Mouse (Mus musculus) hindbrain, embryonic 10.5 days (tissue): Measurements from ENCODE around the gene Rnf150. TPM values are rescaled to one million over a fixed set of nuclear protein-coding genes. Genes with fewer than 3 reads are reported as not detected.

Experiments
- DNase-seq: peaks from one replicate; pipeline ENCODE4 v3.0.0-alpha.2; 2017; ENCODE audit warnings: low spot score
- H3K27ac ChIP-seq: fragments of 300-500 bp; sonication (generic); 2 replicates; pipeline ENCODE4 v1.5.1; 2016; ENCODE audit warnings: mild to moderate bottlenecking, moderate library complexity
- H3K27me3 ChIP-seq: fragments of 300-500 bp; sonication (generic); 2 replicates; pipeline ENCODE4 v1.6.1; 2016; ENCODE audit warnings: mild to moderate bottlenecking; ENCODE audit not compliant: poor library complexity, insufficient read depth, severe bottlenecking
- H3K36me3 ChIP-seq: fragments of 300-500 bp; sonication (generic); 2 replicates; pipeline ENCODE4 v1.6.1; 2016; ENCODE audit warnings: mild to moderate bottlenecking, moderate library complexity
- H3K4me1 ChIP-seq: fragments of 300-500 bp; sonication (generic); replicated peaks from 2 replicates; pipeline ENCODE4 v1.6.1; 2016; ENCODE audit warnings: mild to moderate bottlenecking
- H3K4me3 ChIP-seq: fragments of 300-500 bp; sonication (generic); 2 replicates; pipeline ENCODE4 v1.5.1; 2016; ENCODE audit warnings: mild to moderate bottlenecking, moderate library complexity
- H3K9me3 ChIP-seq: fragments of 300-500 bp; sonication (generic); 2 replicates; pipeline ENCODE4 v1.6.1; 2016; ENCODE audit warnings: mild to moderate bottlenecking, moderate library complexity
- WGBS: fragments of 180-500 bp; shearing (Covaris S2); methylation state at CpG from one replicate; pipeline ENCODE4 v1.1.7; 2016; 5-methylcytosine and 5-hydroxymethylcytosine counted together
- polyA plus RNA-seq: library from polyadenylated mRNA; unstranded; fragments of >200 nt; fragmentation: Nextera tagmentation; extraction: Ambion mirVana; gene quantifications from 2 replicates; pipeline ENCODE4 v1.2.1, GENCODE M21; 2016

Rnf150 gene
- polyA plus RNA-seq, 1 experiment from 2014 or later: 1.2 TPM

DNA sequence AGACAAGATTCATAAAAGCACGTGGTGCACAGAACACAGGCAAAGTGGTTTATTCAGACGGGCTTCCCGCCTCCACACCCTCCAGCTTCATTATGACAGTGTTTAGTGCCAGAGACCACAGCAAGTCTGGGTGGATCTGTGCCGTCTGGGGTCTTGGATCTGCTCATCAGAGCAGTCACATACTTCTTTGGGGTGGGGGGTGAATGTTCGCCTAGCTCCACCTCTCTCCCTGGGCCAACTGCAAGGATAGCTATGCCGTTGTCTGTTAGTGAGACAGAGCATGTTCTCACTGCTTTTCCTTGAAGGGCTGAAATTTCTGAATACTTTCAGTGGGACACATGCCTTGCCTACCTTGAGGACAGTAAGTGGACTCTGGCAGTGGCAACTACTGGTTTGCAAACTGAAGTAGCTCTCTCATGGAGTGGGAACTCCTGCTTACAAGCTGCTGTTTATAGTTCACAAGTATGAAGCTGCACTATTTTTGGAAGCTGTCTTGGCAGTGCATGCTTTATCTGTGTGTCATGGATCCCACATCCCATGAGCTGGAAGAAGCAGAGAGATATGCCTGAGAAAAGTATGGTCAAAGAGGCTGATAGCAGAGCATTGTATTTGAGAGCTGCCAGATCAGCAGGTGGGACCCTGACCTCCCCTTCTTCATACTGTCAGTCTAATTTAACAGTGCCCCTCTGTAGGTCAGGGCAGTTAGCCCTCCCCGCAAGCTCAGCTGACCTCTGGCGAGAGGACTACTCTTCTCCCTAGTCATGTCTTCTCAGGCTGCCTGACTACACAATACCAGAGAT, 104.9 kb downstream of the Rnf150 start:
- no peak overlapping the region for H3K27ac ChIP-seq
- no peak overlapping the region for H3K4me3 ChIP-seq
- no peak for DNase-seq
- no peaks in the 10 kb centered on the region for H3K27me3 ChIP-seq
- H3K36me3 ChIP-seq: no peaks in the 10 kb centered on the region
- H3K9me3 ChIP-seq: no peaks in the 10 kb centered on the region
- 70% methylated on average over 8 of the region's 8 CpGs for WGBS
- peaks cover 26% of the 10 kb centered on the region for H3K4me1 ChIP-seq

DNA sequence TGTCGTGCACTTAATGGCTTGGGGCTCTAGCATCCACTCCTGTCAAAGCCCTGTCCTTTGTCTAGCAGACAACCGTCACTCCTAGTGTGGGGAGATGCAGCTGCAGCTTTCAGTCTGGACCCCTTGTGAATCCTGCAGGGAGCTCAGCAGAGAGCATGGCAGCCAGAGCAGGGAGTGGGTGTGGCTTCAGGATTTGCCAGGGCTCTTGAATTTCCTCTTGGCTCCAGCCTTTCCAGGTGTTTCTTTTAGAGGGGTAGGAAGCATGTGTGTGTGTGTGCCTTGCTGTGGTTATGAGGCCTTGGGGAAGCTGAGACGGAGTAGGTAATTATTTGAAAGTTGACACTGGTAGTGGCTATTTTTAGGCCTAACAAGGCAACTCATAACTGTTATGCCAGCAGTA, 106.8 kb downstream of the Rnf150 start:
- DNase-seq: peak; percentile 17
- H3K27ac ChIP-seq: peak overlapping the region; percentile 17
- WGBS: 38% methylated on average over 3 of the region's 3 CpGs
- H3K9me3 ChIP-seq: no peaks in the 10 kb centered on the region
- no peaks in the 10 kb centered on the region for H3K27me3 ChIP-seq
- no peak overlapping the region for H3K4me3 ChIP-seq
- peaks cover 29% of the 10 kb centered on the region for H3K4me1 ChIP-seq
- H3K36me3 ChIP-seq: no peaks in the 10 kb centered on the region

DNA sequence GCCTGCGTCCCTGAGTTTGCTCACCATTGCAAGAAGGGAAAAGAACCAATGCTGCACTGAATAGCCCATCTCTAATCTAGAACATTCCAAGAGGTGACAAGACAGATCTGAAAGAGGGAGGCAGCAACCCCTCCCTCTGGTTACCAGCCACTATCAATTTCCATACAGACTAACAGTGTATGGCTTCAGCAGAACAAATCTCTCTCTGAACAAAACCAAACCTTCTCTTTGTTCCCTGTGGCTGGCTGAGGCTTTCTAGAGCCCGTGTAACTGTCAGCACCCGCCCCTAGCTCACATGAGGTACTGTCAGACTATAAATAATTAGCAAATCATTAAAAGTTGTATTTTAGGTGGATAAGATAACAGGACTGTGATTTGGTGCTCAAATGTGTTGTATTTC, 109.7 kb downstream of the Rnf150 start:
- no peak overlapping the region for H3K27ac ChIP-seq
- 80% methylated on average over 3 of the region's 3 CpGs for WGBS
- no peak for DNase-seq

DNA sequence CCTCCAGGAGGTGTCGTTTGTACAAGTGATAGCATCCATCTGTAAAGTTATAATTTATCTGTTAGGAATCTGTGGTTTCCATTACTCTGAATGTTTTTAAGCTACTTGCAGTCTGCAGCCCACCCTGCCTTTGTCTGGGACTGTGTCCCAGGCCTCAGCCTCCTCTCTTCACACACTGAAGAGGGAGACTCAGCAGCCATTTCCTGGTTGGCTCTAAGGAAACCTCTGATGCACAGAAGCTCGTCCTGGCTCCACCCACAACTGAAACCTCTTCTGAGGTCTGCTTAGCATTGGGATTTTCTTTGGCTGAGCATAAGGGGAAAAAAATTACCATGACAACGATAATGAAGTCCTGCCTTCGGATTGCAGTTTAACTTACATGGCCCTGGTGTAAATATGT, 110.2 kb downstream of the Rnf150 start:
- Histone ChIP-seq H3K4me1 (peaks cover 23% of the 10 kb centered on the region), H3K27ac (0 out of 2 replicates have a peak overlapping the region, but pooled peaks have one; percentile 23), H3K27me3 (no peaks in the 10 kb centered on the region), H3K4me3 (no peak overlapping the region), H3K9me3 (no peaks in the 10 kb centered on the region), H3K36me3 (no peaks in the 10 kb centered on the region)
- DNase-seq: no peak
- 68% methylated on average over 4 of the region's 4 CpGs for WGBS

More for the DNA sequence above, 109.7 kb downstream of the Rnf150 start:
- Histone ChIP-seq H3K4me1 (peaks cover 28% of the 10 kb centered on the region), H3K4me3 (no peak overlapping the region), H3K36me3 (no peaks in the 10 kb centered on the region), H3K9me3 (no peaks in the 10 kb centered on the region), H3K27me3 (no peaks in the 10 kb centered on the region)

DNA sequence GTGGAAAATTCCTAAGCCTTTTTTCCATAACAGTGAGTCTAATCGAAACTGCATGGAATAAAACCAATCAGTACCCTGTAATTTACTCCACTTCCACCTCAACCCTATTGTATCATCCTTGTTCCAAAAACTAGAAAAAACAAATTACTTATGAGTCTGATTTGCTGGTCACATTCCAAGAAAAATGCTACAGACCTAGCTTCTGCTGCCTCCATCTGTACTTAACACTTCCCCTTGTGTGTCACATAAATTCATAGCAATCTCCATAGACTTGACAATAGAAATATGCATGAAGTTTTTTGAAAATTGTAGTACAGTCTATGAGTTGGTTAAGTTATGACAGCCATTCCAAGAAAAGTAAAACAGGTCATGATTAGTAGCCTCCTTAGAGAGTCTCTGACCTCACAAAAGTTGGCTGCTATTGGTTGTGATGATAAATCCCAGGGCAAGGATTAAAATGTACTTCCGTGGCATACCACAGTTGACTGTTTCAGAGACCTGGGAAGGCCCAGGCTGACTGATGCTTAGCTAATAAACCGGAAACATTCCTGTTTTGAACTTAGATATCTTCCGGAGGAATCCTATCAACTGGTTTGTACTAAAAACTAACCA, 118.2 kb downstream of the Rnf150 start:
- DNase-seq: no peak
- Histone ChIP-seq H3K27ac (no peak overlapping the region), H3K27me3 (no peaks in the 10 kb centered on the region), H3K9me3 (no peaks in the 10 kb centered on the region), H3K4me1 (no peaks in the 10 kb centered on the region), H3K4me3 (no peak overlapping the region), H3K36me3 (no peaks in the 10 kb centered on the region)
- 90% methylated on average over 4 of the region's 4 CpGs for WGBS

DNA sequence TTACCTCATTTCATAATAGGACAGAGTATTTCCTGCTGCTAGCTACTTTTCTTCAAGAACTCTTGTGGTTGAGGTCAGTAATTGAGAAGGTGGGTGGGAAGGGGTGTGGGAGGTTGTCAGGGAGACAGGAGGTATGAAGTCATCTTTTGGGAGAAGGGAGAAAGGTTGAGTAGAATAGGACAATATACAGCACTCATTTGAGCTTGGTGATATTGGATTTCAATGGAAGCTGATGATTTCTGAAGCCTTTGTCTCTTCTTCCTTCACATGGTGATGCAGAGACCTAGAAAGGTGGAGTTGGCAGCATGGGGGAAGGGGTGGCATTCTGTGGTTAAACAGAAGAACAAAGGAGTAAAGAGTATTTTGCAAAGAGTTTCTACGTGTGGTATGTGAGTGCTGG, 119.7 kb downstream of the Rnf150 start:
- DNase-seq: no peak
- Histone ChIP-seq H3K27ac (no peak overlapping the region), H3K36me3 (no peaks in the 10 kb centered on the region), H3K4me3 (no peak overlapping the region), H3K4me1 (no peaks in the 10 kb centered on the region), H3K9me3 (no peaks in the 10 kb centered on the region), H3K27me3 (no peaks in the 10 kb centered on the region)
- 54% methylated on average over 1 of the region's 1 CpGs for WGBS

DNA sequence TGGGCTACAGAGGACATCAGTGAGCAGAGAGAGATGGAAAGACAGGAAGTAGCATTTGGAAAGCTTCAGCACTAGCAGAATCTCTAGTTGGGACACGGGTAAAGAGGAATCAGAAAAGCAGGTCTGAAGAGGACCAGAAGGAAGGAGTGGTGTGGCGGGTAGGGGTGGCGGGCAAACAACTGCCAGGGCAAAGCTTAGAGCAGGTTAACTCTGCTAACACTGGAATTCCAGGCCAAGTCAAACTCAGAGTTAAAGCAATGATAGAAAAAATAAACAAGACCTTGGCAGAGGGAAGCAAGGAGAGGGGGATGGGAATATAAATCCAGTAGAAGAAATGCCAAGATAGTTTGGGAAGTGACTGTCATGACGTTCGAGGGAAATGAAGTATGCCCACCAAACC, 120.1 kb downstream of the Rnf150 start:
- Histone ChIP-seq H3K9me3 (no peaks in the 10 kb centered on the region), H3K4me1 (no peaks in the 10 kb centered on the region), H3K27ac (no peak overlapping the region), H3K36me3 (no peaks in the 10 kb centered on the region), H3K4me3 (no peak overlapping the region), H3K27me3 (no peaks in the 10 kb centered on the region)
- DNase-seq: no peak
- WGBS: 81% methylated on average over 5 of the region's 5 CpGs

DNA sequence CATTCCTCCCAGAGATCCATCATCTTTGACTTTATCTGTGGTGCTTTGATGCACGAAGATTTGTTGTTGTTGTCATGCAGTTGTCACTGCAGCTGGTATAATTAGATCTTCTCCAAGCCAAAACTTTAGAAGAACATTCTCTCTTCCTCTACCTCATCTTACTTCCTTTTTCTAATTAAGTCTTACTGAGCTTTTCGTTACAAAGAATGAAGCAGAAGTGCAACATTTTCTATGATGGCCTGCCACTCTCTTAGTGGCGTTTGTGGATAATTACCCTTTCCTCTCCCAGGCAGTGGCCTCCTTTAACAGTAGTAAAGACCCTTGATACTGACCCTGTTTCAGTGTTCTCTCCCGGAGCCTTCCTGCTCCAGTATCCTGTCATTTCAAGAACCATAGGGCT, 128.9 kb downstream of the Rnf150 start:
- Histone ChIP-seq H3K4me3 (no peak overlapping the region), H3K4me1 (no peaks in the 10 kb centered on the region), H3K27me3 (no peaks in the 10 kb centered on the region), H3K27ac (no peak overlapping the region), H3K9me3 (no peaks in the 10 kb centered on the region), H3K36me3 (no peaks in the 10 kb centered on the region)
- no peak for DNase-seq
- 77% methylated on average over 4 of the region's 4 CpGs for WGBS

DNA sequence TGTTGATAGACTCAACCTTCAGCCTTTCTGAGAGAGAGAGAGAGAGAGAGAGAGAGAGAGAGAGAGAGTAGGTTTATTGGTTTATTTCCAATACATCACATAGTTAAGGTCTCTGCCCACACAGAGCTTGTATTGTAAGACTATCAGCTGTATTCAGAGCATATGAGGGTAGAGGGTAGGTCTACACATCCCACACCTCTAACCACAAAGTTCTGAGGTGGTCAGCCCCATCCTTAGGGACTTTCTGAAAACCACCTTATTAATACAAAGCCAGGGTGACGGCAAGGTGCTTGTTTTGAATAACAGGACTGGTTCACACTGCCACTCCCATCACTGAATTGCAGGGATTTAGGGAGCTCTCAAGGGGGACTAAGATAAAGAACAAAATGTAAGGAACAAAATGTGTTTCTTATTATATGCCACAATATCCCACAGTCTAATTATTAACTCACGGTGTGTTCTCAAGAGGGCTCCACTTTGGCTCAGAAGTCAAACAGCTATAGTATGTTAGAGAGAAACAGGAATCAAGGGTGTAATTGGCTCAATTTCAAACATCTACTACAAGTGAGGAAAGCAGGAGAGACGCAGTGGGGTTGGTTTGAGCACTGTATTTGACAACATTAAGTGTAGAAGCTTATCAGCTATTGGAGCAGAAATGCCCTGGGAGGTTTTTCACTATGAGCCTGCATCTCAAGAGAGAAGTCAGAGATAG, 132.7 kb downstream of the Rnf150 start:
- 76% methylated on average over 3 of the region's 3 CpGs for WGBS

DNA sequence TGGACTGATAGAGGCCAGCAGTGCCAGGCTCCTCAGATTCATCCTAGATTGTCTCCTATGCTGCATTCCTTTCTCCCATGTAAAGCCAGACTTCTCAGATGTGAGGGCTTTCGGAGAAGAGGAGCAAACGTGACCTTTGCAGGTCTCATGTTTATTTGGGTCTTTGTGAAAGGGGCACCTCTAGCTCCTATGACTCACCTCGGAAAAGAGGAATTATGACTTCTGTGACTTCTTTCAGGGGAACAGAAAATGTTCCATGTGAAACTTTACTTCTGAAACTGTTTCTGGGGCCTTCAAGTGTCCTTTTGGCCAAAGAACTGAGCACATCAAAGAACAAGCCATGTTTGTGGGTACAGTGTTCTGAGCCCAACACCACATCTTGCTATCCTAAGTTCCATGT, 133.7 kb downstream of the Rnf150 start:
- 78% methylated on average over 3 of the region's 3 CpGs for WGBS
- H3K4me3 ChIP-seq: no peak overlapping the region
- no peaks in the 10 kb centered on the region for H3K27me3 ChIP-seq
- no peak overlapping the region for H3K27ac ChIP-seq
- H3K9me3 ChIP-seq: no peaks in the 10 kb centered on the region
- H3K4me1 ChIP-seq: no peaks in the 10 kb centered on the region
- H3K36me3 ChIP-seq: no peaks in the 10 kb centered on the region
- no peak for DNase-seq

More for the DNA sequence above, 132.7 kb downstream of the Rnf150 start:
- H3K4me3 ChIP-seq: no peak overlapping the region
- H3K27me3 ChIP-seq: no peaks in the 10 kb centered on the region
- H3K27ac ChIP-seq: no peak overlapping the region
- no peaks in the 10 kb centered on the region for H3K4me1 ChIP-seq
- DNase-seq: no peak
- H3K9me3 ChIP-seq: no peaks in the 10 kb centered on the region
- no peaks in the 10 kb centered on the region for H3K36me3 ChIP-seq

DNA sequence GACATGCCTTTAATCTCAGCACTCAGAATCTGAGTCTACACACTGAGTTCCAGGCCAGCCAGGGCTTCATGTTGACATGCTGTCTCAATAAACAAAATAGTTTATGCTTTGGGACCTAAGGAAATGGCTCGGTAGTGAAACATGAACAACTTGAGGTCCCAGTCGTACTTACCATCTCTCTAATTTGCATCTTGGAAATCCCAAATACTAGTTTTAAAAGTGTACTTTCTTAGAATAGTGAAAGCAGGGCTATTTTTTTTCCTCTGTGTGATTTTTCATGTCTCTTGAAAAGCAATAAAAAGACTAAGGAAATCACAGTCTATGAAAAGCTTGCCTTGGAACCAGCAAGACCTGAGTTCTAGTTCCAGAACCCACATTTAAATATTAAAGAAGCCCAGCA, 135.6 kb downstream of the Rnf150 start:
- Histone ChIP-seq H3K4me1 (no peaks in the 10 kb centered on the region), H3K27me3 (no peaks in the 10 kb centered on the region), H3K4me3 (no peak overlapping the region), H3K36me3 (no peaks in the 10 kb centered on the region), H3K9me3 (no peaks in the 10 kb centered on the region), H3K27ac (no peak overlapping the region)
- WGBS: 84% methylated on average over 2 of the region's 2 CpGs
- DNase-seq: no peak

DNA sequence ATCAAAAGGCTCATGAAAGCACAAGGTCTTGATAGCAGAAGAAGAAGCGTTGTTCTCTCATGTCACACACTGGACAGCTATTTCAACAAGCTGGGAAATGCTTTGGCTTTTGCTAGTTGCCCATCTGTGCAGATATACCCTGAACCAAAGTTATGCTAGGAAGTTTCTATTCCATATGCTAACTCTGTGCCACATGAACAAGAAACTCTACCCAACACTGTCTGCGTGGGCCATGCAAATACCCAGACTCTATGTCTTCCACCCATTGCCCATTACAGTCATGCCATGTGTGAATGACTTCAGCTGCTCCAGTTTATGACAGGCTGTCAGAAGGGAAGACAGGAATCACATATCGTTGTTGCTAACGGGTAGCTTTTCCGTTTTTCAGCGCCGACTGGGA, 140.0 kb downstream of the Rnf150 start:
- Histone ChIP-seq H3K27me3 (no peaks in the 10 kb centered on the region), H3K9me3 (no peaks in the 10 kb centered on the region), H3K27ac (no peak overlapping the region), H3K4me3 (no peak overlapping the region), H3K36me3 (no peaks in the 10 kb centered on the region), H3K4me1 (no peaks in the 10 kb centered on the region)
- 95% methylated on average over 7 of the region's 7 CpGs for WGBS
- DNase-seq: no peak

DNA sequence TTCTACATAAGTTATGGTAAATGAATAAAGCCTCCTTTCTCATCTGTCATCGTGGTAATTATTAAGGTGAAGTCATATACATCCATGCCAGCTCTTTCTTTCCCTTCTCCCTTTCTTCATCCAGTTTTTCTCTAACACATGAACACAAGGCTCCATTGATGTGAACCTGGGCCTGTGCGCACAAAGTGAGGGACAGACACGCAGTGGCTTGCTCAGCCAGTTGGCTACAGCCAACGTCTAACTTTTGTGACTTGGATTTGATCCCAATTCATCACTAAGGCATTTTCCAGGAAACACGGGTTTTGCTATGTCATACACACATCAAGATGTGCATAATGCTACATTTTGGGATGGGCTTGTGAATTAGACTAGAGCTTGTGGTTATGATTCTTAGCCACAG, 146.3 kb downstream of the Rnf150 start:
- no peaks in the 10 kb centered on the region for H3K9me3 ChIP-seq
- no peaks in the 10 kb centered on the region for H3K36me3 ChIP-seq
- peaks cover 5% of the 10 kb centered on the region; the same call in 1 of the 2 replicates for H3K4me1 ChIP-seq
- DNase-seq: no peak
- no peak overlapping the region for H3K4me3 ChIP-seq
- WGBS: 91% methylated on average over 5 of the region's 5 CpGs
- no peak overlapping the region for H3K27ac ChIP-seq
- H3K27me3 ChIP-seq: no peaks in the 10 kb centered on the region
